Mouse (Mus musculus): ENCODE results near the gene Gata2. TPM values are rescaled to one million over a fixed set of nuclear protein-coding genes. Genes with fewer than 3 reads are reported as not detected.
A peak's percentile ranks its signal among the peaks of the same experiment; 100 is the strongest.

The Gata2 gene
- polyA plus RNA-seq, 1 experiment from 2014 or later, result 3.4 TPM

- DNase-seq (ENCODE audit: low spot score), result no peak
- H3K9ac ChIP-seq (ENCODE audit: low read length), result no peak overlapping the region
- no peaks in the 10 kb centered on the region for H3K36me3 ChIP-seq (ENCODE audit: control insufficient read depth, insufficient read depth, low read length)
- no peak for ATAC-seq (ENCODE audit: low FRiP score, low TSS enrichment)
- peak overlapping the region; percentile 59 for H3K4me2 ChIP-seq (replicated peaks; ENCODE audit: low read depth)
- TF ChIP-seq EP300 (optimal IDR thresholded peaks at IDR 0.05) (no peak), CTCF (IDR thresholded peaks at IDR 0.05; ENCODE audit: low read depth) (no peak)
- peak overlapping the region; percentile 40 for H3K4me3 ChIP-seq (ENCODE audit: low read depth, low read length)
- H3K27ac ChIP-seq (replicated peaks), result no peak overlapping the region
- H3K27me3 ChIP-seq (ENCODE audit: control insufficient read depth, insufficient read depth, low read length), result peaks cover 41% of the 10 kb centered on the region
- no peaks in the 10 kb centered on the region for H3K9me3 ChIP-seq (ENCODE audit: control insufficient read depth, low read length)
- 8% methylated on average over 50 of the region's 50 CpGs for WGBS
- peaks cover 4% of the 10 kb centered on the region; the same call in 1 of the 2 replicates for H3K4me1 ChIP-seq (replicated peaks; ENCODE audit: control insufficient read depth, insufficient read depth)
Measured at GRCm38 (mm10) chr6:88199718-88200692, 6.3 kb downstream of the Gata2 start.

- H3K4me3 ChIP-seq (ENCODE audit: low read depth, low read length), result no peak overlapping the region
- no peak for DNase-seq (ENCODE audit: low spot score)
- no peak for ATAC-seq (ENCODE audit: low FRiP score, low TSS enrichment)
- peaks cover 38% of the 10 kb centered on the region for H3K27me3 ChIP-seq (ENCODE audit: control insufficient read depth, insufficient read depth, low read length)
- no peak for TF ChIP-seq CTCF (IDR thresholded peaks at IDR 0.05; ENCODE audit: low read depth)
- TF ChIP-seq EP300 (optimal IDR thresholded peaks at IDR 0.05), result no peak
- WGBS, result 37% methylated on average over 20 of the region's 20 CpGs
- H3K27ac ChIP-seq (replicated peaks), result no peak overlapping the region
- H3K36me3 ChIP-seq (ENCODE audit: control insufficient read depth, insufficient read depth, low read length), result no peaks in the 10 kb centered on the region
- peaks cover 4% of the 10 kb centered on the region; the same call in 1 of the 2 replicates for H3K4me1 ChIP-seq (replicated peaks; ENCODE audit: control insufficient read depth, insufficient read depth)
- H3K9me3 ChIP-seq (ENCODE audit: control insufficient read depth, low read length), result no peaks in the 10 kb centered on the region
- no peak overlapping the region for H3K9ac ChIP-seq (ENCODE audit: low read length)
- H3K4me2 ChIP-seq (replicated peaks; ENCODE audit: low read depth), result no peak overlapping the region
Measured at GRCm38 (mm10) chr6:88200693-88201609, 7.3 kb downstream of the Gata2 start.

DNA sequence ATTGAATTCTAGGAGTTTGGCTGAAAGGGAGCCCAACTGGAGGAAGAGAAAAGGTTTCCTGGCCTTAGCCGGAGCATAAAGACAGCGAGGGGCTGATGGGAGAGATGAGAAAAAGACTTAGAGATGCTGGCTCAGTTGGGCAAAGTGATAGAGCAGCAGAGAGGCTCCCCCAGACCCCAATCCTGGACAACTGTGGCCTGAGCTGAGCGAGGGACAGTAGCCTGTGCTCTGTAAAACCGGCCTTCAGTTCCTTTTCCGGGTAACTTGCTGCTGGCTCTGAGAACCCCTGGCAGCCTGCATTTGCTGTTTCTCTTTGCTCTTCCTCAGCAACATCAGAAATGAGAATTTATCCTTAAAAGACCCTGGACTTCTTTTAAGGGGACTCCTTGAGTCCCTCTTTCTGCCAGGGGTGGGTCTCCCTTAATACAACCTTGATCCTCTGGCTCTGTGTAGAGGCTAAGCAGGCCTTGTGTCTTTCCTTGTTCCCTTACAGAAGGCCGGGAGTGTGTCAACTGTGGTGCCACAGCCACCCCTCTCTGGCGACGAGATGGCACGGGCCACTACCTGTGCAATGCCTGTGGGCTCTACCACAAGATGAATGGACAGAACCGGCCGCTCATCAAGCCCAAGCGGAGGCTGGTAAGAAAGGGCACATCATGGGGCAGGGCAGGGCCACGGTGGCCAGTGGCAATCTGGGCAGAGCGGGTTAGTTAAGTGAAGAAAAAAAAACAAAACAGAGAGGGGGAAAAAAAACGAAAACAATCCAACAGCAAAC is 8.4 kb downstream of the Gata2 start:
- Histone ChIP-seq H3K4me2 (replicated peaks; ENCODE audit: low read depth) (no peak overlapping the region), H3K27me3 (ENCODE audit: control insufficient read depth, insufficient read depth, low read length) (peaks cover 35% of the 10 kb centered on the region), H3K4me1 (replicated peaks; ENCODE audit: control insufficient read depth, insufficient read depth) (no peaks in the 10 kb centered on the region; the same call in 1 of the 2 replicates), H3K27ac (replicated peaks) (peak overlapping the region; percentile 13; the same call in 1 of the 2 replicates), H3K9ac (ENCODE audit: low read length) (no peak overlapping the region), H3K4me3 (ENCODE audit: low read depth, low read length) (no peak overlapping the region), H3K9me3 (ENCODE audit: control insufficient read depth, low read length) (no peaks in the 10 kb centered on the region), H3K36me3 (ENCODE audit: control insufficient read depth, insufficient read depth, low read length) (no peaks in the 10 kb centered on the region)
- TF ChIP-seq EP300 (optimal IDR thresholded peaks at IDR 0.05) (no peak), CTCF (IDR thresholded peaks at IDR 0.05; ENCODE audit: low read depth) (no peak)
- DNase-seq (ENCODE audit: low spot score) (no peak), ATAC-seq (ENCODE audit: low FRiP score, low TSS enrichment) (no peak)
- WGBS, result 38% methylated on average over 15 of the region's 15 CpGs

GRCm38 (mm10) chr6:88202921-88203690 is 9.4 kb downstream of the Gata2 start:
- TF ChIP-seq EP300 (optimal IDR thresholded peaks at IDR 0.05) (no peak), CTCF (IDR thresholded peaks at IDR 0.05; ENCODE audit: low read depth) (peak; percentile 27; the same call in 1 of the 2 replicates)
- Histone ChIP-seq H3K9me3 (ENCODE audit: control insufficient read depth, low read length) (no peaks in the 10 kb centered on the region), H3K4me2 (replicated peaks; ENCODE audit: low read depth) (no peak overlapping the region), H3K9ac (ENCODE audit: low read length) (no peak overlapping the region), H3K27ac (replicated peaks) (no peak overlapping the region), H3K4me1 (replicated peaks; ENCODE audit: control insufficient read depth, insufficient read depth) (no peaks in the 10 kb centered on the region; the same call in 1 of the 2 replicates), H3K36me3 (ENCODE audit: control insufficient read depth, insufficient read depth, low read length) (no peaks in the 10 kb centered on the region), H3K27me3 (ENCODE audit: control insufficient read depth, insufficient read depth, low read length) (peaks cover 30% of the 10 kb centered on the region), H3K4me3 (ENCODE audit: low read depth, low read length) (no peak overlapping the region)
- DNase-seq (ENCODE audit: low spot score), result no peak
- 5% methylated on average over 24 of the region's 24 CpGs for WGBS
- peak; percentile 27; the same call in 1 of the 2 replicates for ATAC-seq (ENCODE audit: low FRiP score, low TSS enrichment)

Measured in stomach, postnatal 0 days (tissue).